Mouse (Mus musculus) urinary bladder, postnatal 14 days (tissue): Measurements from ENCODE around the gene Mri1.

ENCODE experiments used
- DNase-seq: peaks from one replicate; pipeline ENCODE4 v3.0.0; 2021; ENCODE audit warnings: low spot score

Mri1 gene

GRCm38 (mm10) chr8:84202466-84202865 lies 54.7 kb downstream of the Mri1 start:
- DNase-seq, result peak; percentile 87

- DNase-seq, result peak; percentile 85
Measured at GRCm38 (mm10) chr8:84201545-84202245, 55.4 kb downstream of the Mri1 start.

GRCm38 (mm10) chr8:84200652-84201544 lies 56.2 kb downstream of the Mri1 start:
- DNase-seq, result peak; percentile 85

- no peak for DNase-seq
Measured at GRCm38 (mm10) chr8:84200126-84200555, 57.0 kb downstream of the Mri1 start.
